Mouse (Mus musculus): ENCODE results near the gene Fzd2.

DNA sequence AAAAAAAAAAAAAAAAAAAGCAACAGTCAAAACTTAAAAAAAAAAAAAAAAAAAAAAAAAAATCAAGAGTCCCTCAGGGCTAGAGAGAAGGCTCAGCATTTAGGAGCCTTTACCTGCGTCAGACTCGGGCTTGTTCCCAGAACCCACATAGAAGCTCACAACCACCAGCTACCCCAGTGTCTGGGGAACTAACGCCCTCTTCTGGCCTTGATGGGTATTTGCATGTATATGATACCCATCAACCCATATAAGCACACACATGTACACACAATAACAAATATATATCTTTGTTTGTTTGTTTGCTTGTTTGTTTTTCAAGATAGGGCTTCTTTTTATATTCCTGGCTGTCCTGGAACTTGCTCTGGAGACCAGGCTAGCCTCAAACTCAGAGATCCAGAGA, 16.6 kb upstream of the Fzd2 start:
- TF ChIP-seq CTCF (IDR thresholded peaks at IDR 0.05; ENCODE audit: low read depth), result peak; percentile 14; the same call in 1 of the 2 replicates
- no peak for TF ChIP-seq EP300 (IDR thresholded peaks at IDR 0.05; ENCODE audit: low read depth)

Measured in liver, embryonic 14.5 days (tissue).